Mouse (Mus musculus) adipocyte (in vitro differentiated cells): ENCODE measurements at regions not wholly inside any gene's neighbourhood (a gene's known extent, or its start where the extent isn't known, plus 50 kb on each side); places are given as distances from the start of the nearest gene placed in this dataset.
A peak's percentile ranks its signal among the peaks of the same experiment; 100 is the strongest.
"Not testable (repeated sequence)": the region's sequence is repeated elsewhere in the genome, so short reads cannot be mapped to it uniquely, and the experiment has no call there.

ENCODE experiments used
- DNase-seq: peaks from one replicate; pipeline ENCODE4 v3.0.0-alpha.2; 2016; ENCODE audit warnings: low spot score

GRCm38 (mm10) chr5:148776796-148777659, 152.1 kb downstream of the Katnal1 start:
- no peak for DNase-seq

DNA sequence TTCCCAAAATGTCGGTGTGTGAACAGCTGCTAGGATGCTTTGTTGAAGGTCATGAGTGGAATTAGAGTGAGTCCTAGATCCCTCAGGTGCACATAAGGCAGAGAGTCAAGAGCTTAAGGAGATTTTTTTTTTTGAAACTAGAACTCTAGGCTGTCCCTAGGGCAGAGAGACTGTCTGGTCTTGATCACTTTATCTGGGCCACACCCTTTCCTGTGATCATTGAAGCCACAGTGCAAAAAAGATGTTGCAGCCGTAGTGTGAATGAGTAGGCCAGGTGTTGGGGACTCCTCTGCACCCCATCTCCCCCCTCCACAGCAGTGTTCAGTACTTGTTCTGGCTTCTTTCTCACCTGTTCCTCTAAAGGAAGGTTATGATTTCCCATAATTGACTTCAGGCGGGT, 153.9 kb downstream of the Katnal1 start:
- no peak for DNase-seq

DNA sequence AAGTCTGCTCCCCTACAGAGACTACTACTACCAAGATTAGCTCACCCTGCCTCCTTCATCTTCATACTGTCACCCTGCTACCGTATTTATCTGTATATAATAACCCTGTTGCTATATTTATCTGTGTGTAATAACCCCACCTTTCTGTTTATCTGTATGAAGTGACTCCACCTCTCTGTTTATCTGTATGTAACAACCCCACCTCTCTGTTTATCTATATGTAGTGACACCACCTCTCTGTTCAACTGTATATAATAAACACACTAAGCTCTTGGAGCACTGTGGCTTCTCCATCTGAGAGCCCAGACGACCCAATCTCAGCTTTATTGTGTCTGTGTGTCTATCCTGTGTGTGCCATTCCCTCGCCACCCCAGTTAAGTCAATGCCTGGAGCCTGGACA, 154.7 kb downstream of the Katnal1 start:
- DNase-seq, result no peak

DNA sequence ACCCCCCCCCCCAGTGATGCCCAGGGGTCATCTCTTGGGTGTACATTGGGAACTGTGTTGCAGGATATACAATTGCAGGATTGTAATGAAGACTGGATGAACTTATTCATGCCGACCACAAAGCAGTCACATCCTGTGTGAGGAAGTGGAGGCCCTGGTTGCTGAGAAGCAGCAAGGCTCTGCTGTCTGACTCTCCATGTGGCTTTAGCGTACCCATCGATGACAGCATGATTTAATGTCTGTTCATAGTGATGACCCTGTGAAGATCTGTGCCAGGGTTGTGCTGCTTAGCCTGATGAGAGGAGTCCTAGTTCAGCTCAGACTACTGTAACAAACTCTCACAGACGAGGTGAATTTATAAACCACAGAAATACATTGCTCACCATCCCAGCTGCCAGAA, 159.7 kb downstream of the Katnal1 start:
- no peak for DNase-seq

GRCm38 (mm10) chr5:148768346-148768745, 160.8 kb downstream of the Katnal1 start:
- DNase-seq, result no peak

DNA sequence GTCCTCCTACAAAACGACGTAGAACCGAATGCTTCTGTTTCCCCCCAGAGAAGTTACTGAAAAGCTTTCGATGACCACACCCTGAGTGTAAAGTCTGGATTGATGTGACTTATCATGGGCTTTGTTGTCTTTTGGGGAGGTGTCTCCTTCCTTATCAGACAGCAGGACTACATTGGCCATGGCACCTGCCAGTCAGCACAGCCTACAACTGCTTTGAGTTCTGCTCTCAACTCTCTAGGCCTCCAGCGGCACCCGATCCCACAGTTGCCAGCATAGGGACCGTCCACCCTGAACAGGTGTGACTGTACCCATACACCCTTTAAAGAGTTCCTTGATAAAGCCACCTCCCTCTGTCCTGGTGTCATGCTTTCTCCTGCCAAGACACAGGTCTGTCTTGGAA, 163.1 kb downstream of the Katnal1 start:
- DNase-seq, result no peak

DNA sequence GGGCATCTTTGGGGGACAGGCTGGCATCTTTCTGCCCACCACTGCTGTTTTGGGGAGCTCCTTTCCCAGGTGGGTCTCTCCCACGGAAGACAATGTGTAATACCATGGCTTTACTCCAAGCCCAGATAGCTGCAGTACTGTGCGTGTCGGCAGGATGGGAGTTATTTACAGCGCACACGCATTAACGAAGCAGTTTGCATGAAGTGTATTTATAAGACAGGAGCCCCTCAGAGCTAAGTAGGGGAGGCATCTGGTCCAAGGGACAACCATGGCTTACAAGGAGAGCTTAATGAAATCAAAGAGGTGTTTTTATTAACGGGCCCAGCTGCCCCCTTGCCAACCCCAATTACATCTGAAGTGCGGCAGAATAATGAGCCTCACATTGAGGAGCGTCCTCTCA, 169.0 kb downstream of the Katnal1 start:
- DNase-seq, result no peak

GRCm38 (mm10) chr5:148758786-148759185, 170.3 kb downstream of the Katnal1 start:
- DNase-seq, result no peak

- no peak for DNase-seq
These were observed 171.4 kb downstream of the Katnal1 start for GRCm38 (mm10) chr5:148757715-148758114.

GRCm38 (mm10) chr5:148757236-148757635, 171.9 kb downstream of the Katnal1 start:
- DNase-seq, result no peak

GRCm38 (mm10) chr5:148756246-148756930, 172.7 kb downstream of the Katnal1 start:
- DNase-seq, result no peak

DNA sequence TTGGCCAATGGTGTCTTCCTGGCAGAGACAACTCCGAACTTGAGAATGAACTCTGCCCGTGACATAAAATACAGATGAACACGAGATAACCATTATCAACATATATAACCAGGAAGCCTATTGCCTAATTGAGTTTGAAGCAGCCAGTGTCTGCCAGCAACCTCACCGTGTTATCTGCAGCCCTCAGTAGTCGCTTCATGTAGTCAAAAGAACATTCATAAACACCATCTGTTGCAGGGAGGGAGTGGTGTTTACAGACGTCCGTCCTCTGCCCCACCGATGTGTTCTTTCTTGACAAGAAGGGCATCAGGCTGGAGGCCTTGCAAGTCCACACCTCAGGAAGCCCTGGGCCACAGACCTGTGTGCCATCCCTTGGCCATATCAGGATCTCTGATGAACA, 173.3 kb downstream of the Katnal1 start:
- DNase-seq, result no peak

GRCm38 (mm10) chr5:148754896-148755295, 174.2 kb downstream of the Katnal1 start:
- peak; percentile 42 for DNase-seq

DNA sequence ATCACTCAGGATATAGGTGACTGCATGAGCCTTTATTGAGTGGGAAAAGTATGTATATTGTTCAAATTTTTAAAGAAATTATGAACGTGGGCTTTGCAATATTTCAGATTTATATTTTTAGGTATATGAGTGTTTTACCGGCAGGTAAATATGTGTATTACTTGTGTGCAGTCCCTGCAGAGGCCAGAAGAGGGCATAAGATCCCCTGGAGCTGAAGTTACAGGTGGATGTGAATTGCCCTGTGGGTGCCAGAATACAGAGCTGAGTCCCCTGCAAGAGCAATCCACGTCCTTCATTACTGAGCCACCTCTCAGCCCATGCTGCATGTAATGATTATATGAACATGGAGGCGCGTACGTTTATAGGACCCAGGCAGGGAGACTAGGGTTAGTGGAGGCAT, 174.8 kb downstream of the Katnal1 start:
- DNase-seq, result no peak

GRCm38 (mm10) chr5:148753457-148753856, 175.7 kb downstream of the Katnal1 start:
- no peak for DNase-seq

GRCm38 (mm10) chr5:148751980-148752379, 177.1 kb downstream of the Katnal1 start:
- no peak for DNase-seq

GRCm38 (mm10) chr5:148750002-148750734, 179.0 kb downstream of the Katnal1 start:
- no peak for DNase-seq

GRCm38 (mm10) chr5:148747972-148748764, 181.0 kb downstream of the Katnal1 start:
- no peak for DNase-seq

GRCm38 (mm10) chr5:148747549-148747948, 181.6 kb downstream of the Katnal1 start:
- no peak for DNase-seq

DNA sequence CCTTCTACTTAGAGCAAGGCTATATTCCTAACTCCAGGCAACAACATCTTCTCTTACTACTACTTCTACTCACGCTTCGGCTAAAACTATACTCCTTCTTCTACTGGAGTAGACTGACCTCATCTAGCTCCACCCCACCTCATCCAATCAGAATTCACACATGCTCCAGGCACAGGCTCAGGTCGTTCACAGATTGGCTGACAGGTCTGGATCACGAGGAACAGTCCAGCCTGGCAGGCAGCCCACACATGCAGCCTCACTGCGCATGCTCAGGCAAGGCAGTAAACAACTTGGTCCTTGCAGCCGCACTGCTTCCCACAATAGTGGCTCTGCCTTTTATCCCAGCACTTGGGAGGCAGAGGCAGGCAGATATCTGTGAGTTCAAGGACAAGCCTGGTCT, 182.4 kb downstream of the Katnal1 start:
- not testable (repeated sequence) for DNase-seq

DNA sequence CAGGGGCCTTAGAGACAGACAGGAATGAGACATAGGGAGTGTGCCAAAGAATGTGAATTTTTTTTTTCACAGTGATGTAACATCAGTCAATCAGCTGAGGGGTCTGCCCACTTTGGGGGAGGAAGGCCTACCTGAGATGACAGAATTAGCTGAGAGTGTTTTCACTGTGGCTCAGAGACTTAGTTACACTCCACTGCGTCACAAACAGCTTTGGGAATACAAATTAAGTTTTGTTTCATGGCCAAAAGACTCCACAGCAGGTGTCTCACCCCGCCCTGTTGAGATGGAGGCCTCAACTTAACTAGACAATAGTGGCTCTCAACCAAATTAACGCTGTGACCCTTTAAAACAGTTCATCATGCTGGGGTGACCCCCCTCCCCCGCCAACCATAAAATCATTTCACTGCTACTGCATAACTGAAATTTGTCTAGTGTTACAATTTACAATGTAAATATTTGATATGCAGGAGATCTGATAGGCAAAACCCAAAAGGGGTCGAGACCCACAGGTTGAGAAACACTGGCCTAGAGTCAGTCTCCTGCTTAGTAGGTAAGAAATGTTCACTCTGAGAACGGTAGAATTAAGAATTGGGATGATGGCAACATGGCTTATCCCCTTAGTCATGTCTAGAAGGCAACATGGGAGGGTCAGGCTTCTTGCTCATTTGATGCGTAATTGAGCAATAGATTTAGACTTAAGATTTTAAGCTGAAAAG, 184.3 kb downstream of the Katnal1 start:
- no peak for DNase-seq
